Mouse (Mus musculus) cortical plate, adult 2 months (tissue): ENCODE measurements at regions not wholly inside any gene's neighbourhood (a gene's known extent, or its start where the extent isn't known, plus 50 kb on each side); places are given as distances from the start of the nearest gene placed in this dataset.

Experiments
- CTCF ChIP-seq: fragments of 200-500 bp; IDR thresholded peaks from 2 replicates; pipeline ENCODE4 v1.5.1; 2011; ENCODE audit warnings: mild to moderate bottlenecking, control low read depth, low read length; ENCODE audit not compliant: insufficient read depth; ENCODE audit errors: extremely low read depth
- POLR2A ChIP-seq: fragments of 200-500 bp; IDR thresholded peaks from 2 replicates; pipeline ENCODE4 v1.6.1; 2011; ENCODE audit warnings: mild to moderate bottlenecking, low read length, control low read depth; ENCODE audit not compliant: insufficient read depth; ENCODE audit errors: extremely low read depth

- TF ChIP-seq POLR2A = no peak
- TF ChIP-seq CTCF = no peak
Observed at GRCm38 (mm10) chr15:56278006-56278405, 1199.4 kb downstream of the Slc22a22 start.
